Mouse (Mus musculus) layer of hippocampus, postnatal 25 days (tissue): ENCODE results near the gene Rassf5. TPM values are rescaled to one million over a fixed set of nuclear protein-coding genes. Genes with fewer than 3 reads are reported as not detected.

Source experiments
- DNase-seq, 2 experiments: peaks; one replicate each; pipeline ENCODE4 v3.0.0; 2022; ENCODE audit warnings: mixed read lengths in 2 of 2, low spot score in 1 of 2; ENCODE audit errors: extremely low spot score in 1 of 2
- total RNA-seq, 2 experiments: library from RNA; stranded (reverse); gene quantifications; 2 replicates each; pipeline ENCODE4 v1.2.3; 2021

Rassf5 gene
- total RNA-seq: 10 to 100 TPM; 18.8 to 21.4 TPM

DNA sequence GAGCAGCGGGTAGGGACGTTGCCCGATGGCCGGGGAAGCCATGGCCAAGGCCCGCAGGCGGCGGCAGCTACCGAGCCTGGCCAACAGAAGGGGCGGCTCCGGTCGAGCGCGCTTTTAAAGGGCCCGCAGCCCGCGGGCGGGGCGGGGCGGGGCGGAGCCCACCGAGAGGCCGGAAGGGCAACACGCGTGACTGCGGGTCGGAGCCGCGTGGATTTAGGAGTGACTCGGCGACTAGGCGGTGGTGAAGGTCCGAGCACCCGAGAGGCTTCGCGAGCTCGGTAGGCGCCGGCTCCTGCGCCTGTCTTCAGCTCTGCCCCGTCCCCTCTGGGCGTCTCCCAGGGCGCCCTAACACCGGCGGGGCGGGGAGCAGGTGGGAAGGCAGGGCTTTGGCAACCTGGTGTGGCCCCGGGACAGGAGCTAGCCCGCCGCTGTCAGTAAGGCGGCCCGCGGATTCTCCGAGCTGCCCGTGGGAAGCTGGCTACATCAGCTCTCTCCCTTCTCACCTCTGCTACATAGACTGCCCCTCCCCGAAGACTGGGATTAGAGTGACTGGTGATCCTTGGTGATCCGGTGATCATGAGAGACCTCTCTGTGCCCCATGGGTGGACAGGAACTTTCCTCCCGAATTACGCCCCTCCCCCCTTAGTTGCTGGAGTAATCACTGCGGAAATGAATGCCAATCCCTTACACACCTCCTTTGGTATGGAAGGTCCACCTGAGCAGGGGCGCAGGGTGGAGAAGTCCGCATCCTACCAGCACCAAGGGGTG lies at the start of gene Rassf5:
Gene Rassf5 (minus strand): TSS at position 170 of the 768 bp plus-strand sequence.
- peak; percentile 41 to 44 for DNase-seq

DNA sequence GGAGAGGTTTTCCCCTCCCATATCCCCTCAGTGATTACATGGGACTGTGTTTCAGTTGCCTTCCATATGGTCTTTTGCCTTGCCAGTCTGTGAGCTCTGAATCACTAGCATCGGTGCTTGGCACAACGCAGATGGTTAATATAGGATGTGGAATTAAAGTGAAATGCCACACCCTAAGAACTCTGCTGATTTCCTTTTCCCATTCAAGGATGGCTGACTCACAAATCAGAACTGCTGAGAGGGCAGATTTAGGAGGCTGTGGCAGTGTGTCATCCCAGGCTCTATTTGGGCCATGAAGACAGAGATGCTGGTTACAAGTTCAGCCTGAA lies 48.8 kb upstream of the Rassf5 start:
- no peak for DNase-seq

GRCm38 (mm10) chr1:131293221-131293921 lies 48.3 kb upstream of the Rassf5 start:
- no peak for DNase-seq

DNA sequence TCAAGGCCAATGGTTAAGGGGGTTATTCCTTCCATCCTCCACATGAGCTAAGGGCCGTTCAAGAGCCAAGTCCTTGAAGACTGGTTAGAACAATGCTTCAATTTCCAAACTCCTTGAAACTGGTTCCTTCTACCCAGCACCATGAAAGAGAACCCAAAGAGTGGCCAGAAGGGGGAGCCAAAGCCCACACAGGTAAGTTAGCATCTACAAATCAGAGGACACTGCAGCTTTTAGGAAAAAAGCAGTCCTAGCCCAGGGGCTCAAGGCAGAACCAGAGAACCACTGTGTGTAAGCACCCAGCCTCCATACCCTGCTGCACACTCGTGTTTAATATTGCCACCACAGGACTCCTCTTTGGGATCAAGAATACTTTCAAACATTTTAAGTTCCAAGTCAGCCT lies 45.6 kb upstream of the Rassf5 start:
- DNase-seq: peak in 1 of 2 experiments; percentile 70

- DNase-seq: no peak
Measured at GRCm38 (mm10) chr1:131288938-131289337, 43.9 kb upstream of the Rassf5 start.

DNA sequence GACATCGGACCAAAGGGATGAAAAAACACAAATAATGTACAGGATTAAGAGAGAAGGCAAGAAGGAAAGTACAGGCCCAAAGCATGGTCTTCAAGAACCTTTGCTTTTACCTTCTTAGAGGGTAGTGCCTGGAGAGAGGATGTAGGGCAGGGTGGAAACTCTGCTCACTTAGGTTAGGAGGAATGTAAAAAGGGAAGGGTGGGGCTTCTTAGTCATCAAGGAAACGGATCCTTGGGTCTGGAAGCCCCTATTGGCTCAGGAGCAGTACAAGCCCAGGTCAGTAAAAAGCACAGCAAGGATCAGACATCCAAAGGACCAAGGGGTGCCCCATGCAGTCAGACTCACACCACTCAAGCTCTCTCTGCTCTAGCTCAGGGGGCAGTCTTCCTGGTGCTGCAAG lies 42.2 kb upstream of the Rassf5 start:
- DNase-seq: no peak

- DNase-seq: no peak
Measured at GRCm38 (mm10) chr1:131286803-131287202, 41.7 kb upstream of the Rassf5 start.

GRCm38 (mm10) chr1:131284616-131285015 lies 39.6 kb upstream of the Rassf5 start:
- DNase-seq: no peak

DNA sequence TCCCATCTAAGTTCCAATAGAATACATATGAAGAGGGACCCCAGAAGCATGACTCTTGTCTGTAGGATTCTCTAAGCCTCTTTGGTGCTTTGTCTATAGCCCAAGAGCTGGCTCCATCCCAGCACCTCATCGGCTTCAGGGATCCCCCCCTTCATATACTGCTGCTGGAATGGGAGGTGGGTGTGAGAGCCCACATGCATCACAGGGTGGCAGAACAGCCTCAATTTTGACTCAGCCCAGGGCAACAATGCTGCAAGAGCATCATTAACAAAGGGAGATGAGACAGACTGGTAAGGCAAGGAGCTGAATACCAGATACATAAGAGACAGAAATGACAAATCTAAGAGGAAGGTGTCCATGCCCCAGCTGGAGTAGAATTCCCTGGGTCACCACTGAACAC lies 39.1 kb upstream of the Rassf5 start:
- DNase-seq: no peak

GRCm38 (mm10) chr1:131281731-131282130 lies 36.7 kb upstream of the Rassf5 start:
- DNase-seq: no peak

GRCm38 (mm10) chr1:131280280-131280679 lies 35.2 kb upstream of the Rassf5 start:
- DNase-seq: no peak

DNA sequence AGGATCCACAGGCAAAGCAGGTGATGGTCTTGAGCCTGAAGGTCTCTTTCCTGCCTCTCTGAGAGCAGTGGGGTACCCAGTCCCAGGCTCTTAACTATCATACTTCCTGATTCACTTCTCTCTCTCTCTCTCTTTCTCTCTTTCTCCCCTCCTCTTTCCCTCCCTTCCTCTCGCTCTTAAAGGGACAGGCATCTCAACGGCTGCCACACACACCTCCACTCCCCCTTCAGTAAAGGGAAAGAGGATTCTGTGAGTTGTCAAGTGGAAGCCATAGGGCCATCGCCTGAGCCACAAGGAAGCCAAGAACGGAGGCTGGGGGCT lies 34.4 kb upstream of the Rassf5 start, which contains the start of gene Ikbke:
Gene Ikbke (minus strand): TSS at position 151 of the 321 bp plus-strand sequence.
- DNase-seq: no peak

- no peak for DNase-seq
Measured at GRCm38 (mm10) chr1:131278606-131279455, 33.8 kb upstream of the Rassf5 start.

DNA sequence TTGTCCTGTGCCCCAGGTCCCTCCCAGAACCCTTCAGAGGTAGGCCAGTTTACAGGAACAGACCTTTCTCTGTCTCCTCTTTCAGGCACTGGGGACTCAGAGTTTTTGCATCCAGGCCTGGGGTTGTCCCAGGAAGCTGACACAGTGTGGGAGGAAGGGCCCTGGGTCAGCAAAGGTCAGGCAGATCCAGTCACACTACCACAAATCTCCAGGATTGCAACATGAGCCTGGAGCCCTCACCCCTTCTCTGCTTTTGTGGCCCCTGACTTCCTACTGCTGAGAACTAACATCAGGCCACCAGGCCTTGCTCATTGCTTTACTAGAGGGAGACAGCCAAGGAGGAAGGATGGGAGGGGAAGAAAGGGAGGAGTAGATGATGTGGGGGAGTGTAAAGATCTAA lies 31.8 kb upstream of the Rassf5 start:
- DNase-seq: no peak

- no peak for DNase-seq
Measured at GRCm38 (mm10) chr1:131275577-131275976, 30.5 kb upstream of the Rassf5 start.

DNA sequence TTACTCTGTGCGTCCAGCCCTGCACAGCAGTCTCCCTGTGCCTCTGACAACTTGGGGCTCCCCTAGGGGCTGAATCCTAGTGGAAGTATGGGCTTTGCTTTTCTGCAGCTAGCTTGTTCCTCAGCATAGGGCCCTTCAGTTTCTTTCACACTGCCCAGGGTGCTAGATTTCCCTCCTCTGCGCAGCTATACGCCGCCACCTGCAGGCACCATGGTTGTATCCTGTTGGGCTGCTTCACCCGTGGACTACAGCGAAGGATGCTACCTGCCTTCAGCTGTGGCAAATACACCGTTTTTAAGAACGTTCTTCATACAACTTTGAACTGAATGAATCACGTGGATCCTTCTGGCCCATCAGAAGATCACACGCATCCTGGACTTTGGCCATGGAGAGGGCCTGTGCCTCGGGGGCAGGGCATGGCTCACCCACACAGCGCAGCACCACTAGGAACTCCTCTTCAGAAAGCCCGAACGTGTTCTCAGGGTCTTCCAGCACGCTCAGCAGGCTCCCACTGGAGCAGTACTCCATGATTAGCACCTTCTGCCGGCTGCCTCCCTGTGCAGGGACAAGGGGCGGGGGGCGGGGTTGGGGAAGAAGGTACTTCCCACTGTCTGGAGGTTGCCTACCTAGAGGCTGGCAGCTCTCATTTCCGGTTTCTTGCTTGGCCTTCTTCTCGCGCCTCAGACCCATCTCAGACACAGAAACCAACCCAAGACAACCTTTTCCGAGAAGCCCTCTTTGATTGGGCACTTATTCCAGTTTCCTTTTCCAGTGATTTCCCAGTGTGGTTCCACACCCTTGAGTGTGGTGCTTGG lies 29.9 kb upstream of the Rassf5 start:
- DNase-seq: no peak

- DNase-seq: peak; percentile 69 to 90
Measured at GRCm38 (mm10) chr1:131269797-131270578, 24.9 kb upstream of the Rassf5 start.

GRCm38 (mm10) chr1:131268776-131269175 lies 23.7 kb upstream of the Rassf5 start:
- DNase-seq: no peak

DNA sequence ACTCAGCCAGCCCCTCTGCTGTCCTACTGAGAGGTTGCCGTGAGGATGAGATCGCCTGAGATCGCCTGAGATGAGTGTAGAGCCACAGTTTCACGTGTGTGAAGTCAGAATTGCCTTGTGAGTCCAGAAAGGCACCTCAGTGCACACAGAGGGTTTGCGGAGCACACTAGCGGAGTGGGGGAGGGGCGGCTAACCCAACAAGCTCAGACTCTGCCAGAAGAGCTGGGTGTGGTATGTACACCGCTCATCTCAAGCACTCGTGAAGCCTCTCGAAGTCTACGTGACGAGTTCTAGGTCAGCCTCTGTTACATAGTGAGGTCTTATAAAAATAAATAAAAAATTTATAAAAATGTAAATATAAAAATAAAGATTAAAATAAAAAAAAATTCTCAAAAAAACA lies 18.8 kb upstream of the Rassf5 start:
- no peak for DNase-seq

GRCm38 (mm10) chr1:131260309-131260656 lies 15.2 kb upstream of the Rassf5 start:
- DNase-seq: peak; percentile 63 to 81
